Mouse (Mus musculus): ENCODE results near the gene Trim7. TPM values are rescaled to one million over a fixed set of nuclear protein-coding genes. Genes with fewer than 3 reads are reported as not detected.
A peak's percentile ranks its signal among the peaks of the same experiment; 100 is the strongest.
"Not testable (repeated sequence)": the region's sequence is repeated elsewhere in the genome, so short reads cannot be mapped to it uniquely, and the experiment has no call there.

Trim7 gene
- 1.4 and 2.0 TPM in 2 replicates for polyA plus RNA-seq (2015; fragmentation: Nextera tagmentation; extraction: Ambion mirVana)

DNA sequence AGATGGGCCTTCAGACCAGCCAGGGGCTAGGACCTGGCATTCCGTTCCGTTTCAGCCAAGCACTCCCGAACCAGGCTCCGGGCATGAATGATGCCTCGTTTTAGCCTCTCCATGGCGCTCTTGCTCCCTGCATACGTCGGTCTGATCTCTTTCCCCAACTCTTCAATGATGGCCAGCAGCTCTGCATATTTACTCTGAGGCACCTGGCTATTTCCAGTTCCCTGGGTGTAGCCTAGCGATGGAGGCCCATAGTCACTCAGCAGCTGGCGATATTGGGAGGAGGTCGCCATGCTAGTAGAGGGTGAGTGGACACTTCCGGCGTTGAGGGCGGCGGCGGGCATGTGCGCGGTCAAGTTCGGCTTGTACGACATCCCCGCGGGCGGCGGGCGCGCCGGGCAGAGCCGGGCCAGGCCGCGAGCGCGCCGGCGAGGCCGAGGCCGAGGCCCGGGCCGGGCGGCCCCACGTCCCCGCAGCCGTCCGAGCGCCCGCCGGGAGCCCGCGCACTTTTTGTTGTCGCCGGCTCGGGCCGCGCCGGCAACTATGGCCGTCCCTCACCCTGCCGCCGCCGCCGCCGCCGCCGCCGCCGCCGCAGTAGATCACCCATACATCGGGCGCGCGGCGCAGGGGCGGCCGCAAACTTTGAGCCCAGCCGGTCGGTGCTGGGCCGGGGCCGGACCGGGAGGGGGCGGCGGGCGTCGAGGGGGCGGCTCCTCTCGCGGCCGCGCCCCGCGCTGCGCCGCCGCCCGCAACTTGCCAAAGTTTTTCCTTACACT lies at the start of gene Trim7, which contains the start of gene Gm12184:
Gene Trim7, plus strand, starts transcription at position 162 of the 773 bp plus-strand sequence.
Gene Gm12184, minus strand, starts transcription at position 677 of the 773 bp plus-strand sequence.
- WGBS = under 1% methylated on average over 34 of the region's 92 CpGs
- Histone ChIP-seq H3K4me3 (replicated peaks; ENCODE audit: low read length) (peak within 1 kb of the TSS; percentile 46), H3K27me3 (replicated peaks; ENCODE audit: control insufficient read depth, insufficient read depth, low read length) (peaks cover 15% of the 10 kb centered on the region; the same call in 1 of the 2 replicates), H3K9ac (replicated peaks; ENCODE audit: low read depth, low read length) (peak within 1 kb of the TSS; percentile 41; the same call in 1 of the 2 replicates), H3K4me1 (replicated peaks; ENCODE audit: control insufficient read depth, insufficient read depth, low read length) (peaks cover 16% of the 10 kb centered on the region), H3K4me2 (ENCODE audit: low read length) (peak within 1 kb of the TSS; percentile 60)
- not testable (repeated sequence) for H3K9me3 ChIP-seq (ENCODE audit: control insufficient read depth, low read length); H3K36me3 ChIP-seq (ENCODE audit: control insufficient read depth, insufficient read depth); H3K27ac ChIP-seq (ENCODE audit: low read length)
- peak; percentile 69 for ATAC-seq

DNA sequence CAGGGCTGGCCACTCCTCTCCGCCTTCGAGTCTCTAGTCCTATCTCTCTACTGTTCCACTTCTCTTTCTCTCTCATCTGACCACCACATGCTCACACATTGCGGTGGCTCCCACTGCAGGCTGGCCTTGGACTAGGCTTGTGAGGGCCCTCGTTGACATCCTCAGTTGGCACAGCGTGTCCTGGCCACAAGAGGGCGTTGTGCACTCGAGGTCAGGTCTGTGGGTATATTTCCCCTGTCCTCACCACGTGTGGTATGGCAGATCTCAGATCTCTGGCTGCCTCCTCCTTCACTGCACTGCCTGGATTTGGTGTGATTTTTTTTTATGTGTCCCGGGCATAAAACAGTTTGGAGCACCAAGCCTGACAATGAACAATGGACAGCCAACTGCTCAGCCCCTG lies 49.3 kb upstream of the Trim7 start:
- H3K9me3 ChIP-seq (ENCODE audit: control insufficient read depth, low read length) = no peaks in the 10 kb centered on the region

DNA sequence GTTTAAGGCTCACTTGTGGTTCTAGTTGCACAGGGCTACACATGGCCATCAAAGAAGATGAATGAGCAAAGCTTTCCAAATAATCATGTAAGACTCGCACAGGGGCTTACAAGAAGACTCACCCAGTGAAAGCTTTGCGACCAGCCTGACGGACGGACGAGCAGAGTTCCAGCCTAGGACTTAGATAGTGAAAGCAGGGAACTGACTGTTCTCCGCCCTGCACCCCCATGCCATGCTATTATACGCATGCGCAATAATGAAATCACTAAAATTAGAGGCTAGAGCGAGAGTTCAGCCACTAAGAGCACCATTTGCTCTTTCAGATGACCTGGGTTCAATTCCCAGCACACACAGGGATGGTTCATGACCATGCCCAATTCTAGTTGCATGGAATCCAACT lies 48.6 kb upstream of the Trim7 start:
- no peak overlapping the region for H3K27ac ChIP-seq (ENCODE audit: low read length)
- no peak for ATAC-seq
- no peak overlapping the region for H3K9ac ChIP-seq (replicated peaks; ENCODE audit: low read depth, low read length)
- no peaks in the 10 kb centered on the region for H3K36me3 ChIP-seq (ENCODE audit: control insufficient read depth, insufficient read depth)
- no peak overlapping the region for H3K4me2 ChIP-seq (ENCODE audit: low read length)
- no peaks in the 10 kb centered on the region for H3K9me3 ChIP-seq (ENCODE audit: control insufficient read depth, low read length)
- H3K4me1 ChIP-seq (replicated peaks; ENCODE audit: control insufficient read depth, insufficient read depth, low read length) = peaks cover 4% of the 10 kb centered on the region
- H3K27me3 ChIP-seq (replicated peaks; ENCODE audit: control insufficient read depth, insufficient read depth, low read length) = no peaks in the 10 kb centered on the region
- no peak overlapping the region for H3K4me3 ChIP-seq (replicated peaks; ENCODE audit: low read length)
- 93% methylated on average over 9 of the region's 9 CpGs for WGBS

More for the DNA sequence above, 49.3 kb upstream of the Trim7 start:
- Histone ChIP-seq H3K36me3 (ENCODE audit: control insufficient read depth, insufficient read depth) (no peaks in the 10 kb centered on the region), H3K27ac (ENCODE audit: low read length) (no peak overlapping the region), H3K9ac (replicated peaks; ENCODE audit: low read depth, low read length) (no peak overlapping the region), H3K4me3 (replicated peaks; ENCODE audit: low read length) (no peak overlapping the region), H3K27me3 (replicated peaks; ENCODE audit: control insufficient read depth, insufficient read depth, low read length) (no peaks in the 10 kb centered on the region), H3K4me2 (ENCODE audit: low read length) (no peak overlapping the region), H3K4me1 (replicated peaks; ENCODE audit: control insufficient read depth, insufficient read depth, low read length) (peaks cover 4% of the 10 kb centered on the region)
- 46% methylated on average over 9 of the region's 9 CpGs for WGBS
- no peak for ATAC-seq

DNA sequence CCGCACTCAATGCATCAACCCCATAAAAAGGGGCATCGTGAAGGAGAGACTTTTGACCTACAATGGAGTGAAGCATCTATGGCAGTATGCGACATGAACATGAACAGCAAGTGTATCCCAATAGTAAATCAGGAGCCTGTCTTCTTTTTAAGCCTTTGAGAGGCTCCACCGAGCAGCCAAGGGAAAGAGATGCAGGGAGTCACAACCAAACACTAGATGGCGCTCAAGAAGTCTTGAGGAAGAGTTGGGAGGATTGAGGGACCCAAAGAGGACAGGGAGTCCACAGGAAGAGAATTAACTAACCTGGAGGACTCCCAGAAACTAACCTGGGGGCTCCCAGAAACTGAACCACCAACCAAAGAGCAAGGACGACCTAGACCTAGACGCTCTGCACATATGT lies 46.5 kb upstream of the Trim7 start:
- H3K27me3 ChIP-seq (replicated peaks; ENCODE audit: control insufficient read depth, insufficient read depth, low read length) = no peaks in the 10 kb centered on the region
- no peaks in the 10 kb centered on the region for H3K36me3 ChIP-seq (ENCODE audit: control insufficient read depth, insufficient read depth)
- H3K9me3 ChIP-seq (ENCODE audit: control insufficient read depth, low read length) = no peaks in the 10 kb centered on the region
- WGBS = 38% methylated on average over 7 of the region's 7 CpGs
- H3K27ac ChIP-seq (ENCODE audit: low read length) = no peak overlapping the region
- ATAC-seq = no peak
- H3K9ac ChIP-seq (replicated peaks; ENCODE audit: low read depth, low read length) = no peak overlapping the region
- no peak overlapping the region for H3K4me3 ChIP-seq (replicated peaks; ENCODE audit: low read length)
- no peak overlapping the region for H3K4me2 ChIP-seq (ENCODE audit: low read length)
- peaks cover 2% of the 10 kb centered on the region for H3K4me1 ChIP-seq (replicated peaks; ENCODE audit: control insufficient read depth, insufficient read depth, low read length)

DNA sequence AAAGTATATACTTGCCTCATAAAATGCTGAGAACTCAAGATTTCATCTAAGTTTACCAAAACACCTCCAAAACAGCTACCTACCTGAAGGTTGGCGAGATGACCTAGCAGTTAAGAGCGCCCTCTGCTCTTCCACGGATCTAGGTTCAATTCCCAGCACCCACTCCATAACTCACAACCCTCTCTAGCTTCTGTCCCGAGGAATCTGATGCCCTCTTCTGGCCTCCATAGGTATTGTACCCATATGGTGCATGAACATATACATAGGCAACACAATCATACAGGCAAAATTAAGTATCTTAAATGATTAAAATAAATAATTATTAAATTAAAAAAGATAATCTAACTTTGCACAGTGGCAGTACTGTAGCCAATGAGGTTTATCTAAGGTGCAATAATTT lies 43.7 kb upstream of the Trim7 start:
- H3K4me3 ChIP-seq (replicated peaks; ENCODE audit: low read length) = no peak overlapping the region
- no peaks in the 10 kb centered on the region for H3K9me3 ChIP-seq (ENCODE audit: control insufficient read depth, low read length)
- no peak overlapping the region for H3K4me2 ChIP-seq (ENCODE audit: low read length)
- ATAC-seq = no peak
- no peaks in the 10 kb centered on the region for H3K4me1 ChIP-seq (replicated peaks; ENCODE audit: control insufficient read depth, insufficient read depth, low read length)
- no peaks in the 10 kb centered on the region for H3K27me3 ChIP-seq (replicated peaks; ENCODE audit: control insufficient read depth, insufficient read depth, low read length)
- no peak overlapping the region for H3K27ac ChIP-seq (ENCODE audit: low read length)
- no peak overlapping the region for H3K9ac ChIP-seq (replicated peaks; ENCODE audit: low read depth, low read length)
- no peaks in the 10 kb centered on the region for H3K36me3 ChIP-seq (ENCODE audit: control insufficient read depth, insufficient read depth)
- WGBS = 81% methylated on average over 4 of the region's 4 CpGs

DNA sequence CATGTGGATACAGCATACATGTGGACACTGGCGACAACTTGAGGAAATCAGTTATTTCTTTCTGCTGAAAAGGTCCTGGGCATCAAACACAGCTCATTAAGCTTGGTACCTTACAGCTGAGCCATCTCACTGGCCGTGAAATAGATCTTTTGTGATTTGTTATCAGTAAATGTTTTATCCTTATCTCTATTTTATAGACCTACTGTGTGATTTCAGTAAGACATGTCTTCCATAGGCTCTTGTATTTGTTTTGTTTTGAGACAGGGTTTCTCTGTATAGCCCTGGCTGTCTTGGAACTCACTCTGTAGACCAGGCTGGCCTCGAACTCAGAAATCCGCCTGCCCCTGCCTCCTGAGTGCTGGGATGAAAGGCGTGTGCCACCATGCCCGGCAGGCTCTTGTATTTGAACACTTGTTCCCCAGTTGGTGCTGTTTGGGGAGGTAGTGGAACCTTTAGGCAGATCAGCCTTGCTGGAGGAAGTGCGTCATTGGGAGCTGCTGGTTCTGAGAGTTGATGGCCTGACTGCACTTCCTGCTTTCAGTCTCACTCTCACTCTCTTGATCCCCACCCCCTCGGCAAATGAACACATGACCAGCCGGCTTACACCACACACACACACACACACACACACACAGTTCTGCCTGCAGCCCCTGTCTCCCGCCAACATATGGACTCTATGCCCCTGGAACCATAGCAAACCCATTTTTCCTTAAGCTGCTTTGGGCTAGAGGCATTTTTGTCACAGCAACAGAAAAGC lies 38.3 kb upstream of the Trim7 start:
- Histone ChIP-seq H3K27me3 (replicated peaks; ENCODE audit: control insufficient read depth, insufficient read depth, low read length) (no peaks in the 10 kb centered on the region), H3K27ac (ENCODE audit: low read length) (no peak overlapping the region), H3K36me3 (ENCODE audit: control insufficient read depth, insufficient read depth) (no peaks in the 10 kb centered on the region), H3K4me3 (replicated peaks; ENCODE audit: low read length) (peak overlapping the region; percentile 46), H3K4me2 (ENCODE audit: low read length) (peak overlapping the region; percentile 66), H3K9me3 (ENCODE audit: control insufficient read depth, low read length) (no peaks in the 10 kb centered on the region), H3K9ac (replicated peaks; ENCODE audit: low read depth, low read length) (peak overlapping the region; percentile 50; the same call in 1 of the 2 replicates), H3K4me1 (replicated peaks; ENCODE audit: control insufficient read depth, insufficient read depth, low read length) (peaks cover 9% of the 10 kb centered on the region)
- 55% methylated on average over 10 of the region's 10 CpGs for WGBS
- peak; percentile 68 for ATAC-seq

DNA sequence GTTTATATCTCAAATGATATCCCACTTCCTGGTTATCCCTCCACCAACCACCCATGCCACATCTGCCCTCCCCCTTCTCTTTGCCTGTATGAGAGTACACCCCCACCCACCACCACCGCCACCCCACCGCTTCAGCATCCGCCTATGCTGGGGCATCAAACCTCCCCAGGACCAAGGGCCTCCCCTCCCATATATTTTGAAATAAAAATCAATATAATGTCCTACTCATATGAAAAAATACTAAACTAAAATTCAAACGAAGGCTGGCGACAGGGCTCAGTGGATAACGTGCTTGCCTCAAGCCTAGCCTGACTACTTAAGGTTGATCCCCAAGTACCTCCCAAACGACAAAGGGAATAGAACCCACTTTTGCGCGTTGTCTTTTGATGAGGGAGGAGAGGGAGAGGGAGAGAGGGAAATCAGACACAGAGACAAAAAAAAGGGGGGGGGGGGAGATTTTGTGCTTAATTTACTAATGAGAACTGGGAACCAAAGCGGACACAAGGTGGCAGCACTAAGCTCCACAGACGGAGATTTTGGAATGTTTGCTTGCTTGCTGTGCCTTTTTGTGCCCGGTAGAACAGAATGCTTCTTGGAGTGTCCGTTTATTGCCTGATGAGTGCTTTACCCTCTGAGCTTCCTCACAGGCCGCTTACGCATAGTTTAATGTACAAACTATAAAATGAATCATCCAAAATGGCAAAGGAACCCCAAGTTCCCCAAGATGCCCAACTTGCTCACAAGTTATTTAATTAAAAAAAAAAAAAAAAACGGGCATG lies 37.4 kb upstream of the Trim7 start:
- peak overlapping the region; percentile 54 for H3K27ac ChIP-seq (ENCODE audit: low read length)
- 4% methylated on average over 16 of the region's 16 CpGs for WGBS
- peak overlapping the region; percentile 50 for H3K9ac ChIP-seq (replicated peaks; ENCODE audit: low read depth, low read length)
- H3K9me3 ChIP-seq (ENCODE audit: control insufficient read depth, low read length) = no peaks in the 10 kb centered on the region
- peak; percentile 82 for ATAC-seq
- peak overlapping the region; percentile 46 for H3K4me3 ChIP-seq (replicated peaks; ENCODE audit: low read length)
- H3K4me1 ChIP-seq (replicated peaks; ENCODE audit: control insufficient read depth, insufficient read depth, low read length) = peaks cover 9% of the 10 kb centered on the region
- peak overlapping the region; percentile 66 for H3K4me2 ChIP-seq (ENCODE audit: low read length)
- no peaks in the 10 kb centered on the region for H3K36me3 ChIP-seq (ENCODE audit: control insufficient read depth, insufficient read depth)
- no peaks in the 10 kb centered on the region for H3K27me3 ChIP-seq (replicated peaks; ENCODE audit: control insufficient read depth, insufficient read depth, low read length)

DNA sequence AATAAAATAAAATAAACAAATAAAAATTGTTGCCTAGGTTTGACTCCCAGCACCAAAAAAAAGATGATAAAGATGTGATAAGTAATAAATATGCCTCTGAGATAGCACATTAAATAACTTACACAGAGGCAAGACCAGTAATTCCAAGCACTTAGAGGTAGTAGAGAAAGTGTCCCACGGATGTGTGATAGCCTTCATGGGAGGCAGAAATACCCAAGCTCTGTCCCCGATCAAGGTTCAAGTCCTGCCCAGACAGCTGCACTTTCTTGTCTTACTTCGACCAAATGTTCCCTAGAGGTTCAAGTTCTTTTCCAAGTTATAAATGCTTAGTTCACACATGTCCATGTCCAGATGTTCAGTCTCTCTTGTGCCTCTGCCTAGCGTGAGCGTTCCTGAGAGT lies 36.7 kb upstream of the Trim7 start:
- 88% methylated on average over 5 of the region's 5 CpGs for WGBS

More for the DNA sequence above, 36.7 kb upstream of the Trim7 start:
- Histone ChIP-seq H3K36me3 (ENCODE audit: control insufficient read depth, insufficient read depth) (no peaks in the 10 kb centered on the region), H3K27ac (ENCODE audit: low read length) (no peak overlapping the region), H3K4me2 (ENCODE audit: low read length) (no peak overlapping the region), H3K4me3 (replicated peaks; ENCODE audit: low read length) (no peak overlapping the region), H3K27me3 (replicated peaks; ENCODE audit: control insufficient read depth, insufficient read depth, low read length) (no peaks in the 10 kb centered on the region), H3K9me3 (ENCODE audit: control insufficient read depth, low read length) (no peaks in the 10 kb centered on the region), H3K9ac (replicated peaks; ENCODE audit: low read depth, low read length) (no peak overlapping the region), H3K4me1 (replicated peaks; ENCODE audit: control insufficient read depth, insufficient read depth, low read length) (peaks cover 9% of the 10 kb centered on the region)
- no peak for ATAC-seq
